Mouse (Mus musculus) CD4-positive, CD25-positive, alpha-beta regulatory T cell, adult 2 months (primary cell): ENCODE results near the gene Col1a2.

Experiments
- DNase-seq: peaks from one replicate; pipeline ENCODE4 v3.0.0-alpha.2; 2012; ENCODE audit warnings: low read depth, low spot score

Col1a2 gene

GRCm38 (mm10) chr6:4587946-4588345 lies 83.3 kb downstream of the Col1a2 start:
- DNase-seq, result no peak

GRCm38 (mm10) chr6:4588722-4589121 lies 84.1 kb downstream of the Col1a2 start:
- DNase-seq, result no peak

- no peak for DNase-seq
These were observed 85.5 kb downstream of the Col1a2 start for GRCm38 (mm10) chr6:4590089-4590488.
